Mouse (Mus musculus) hindbrain, embryonic 16.5 days (tissue): ENCODE measurements around the gene Csrp1. TPM values are rescaled to one million over a fixed set of nuclear protein-coding genes. Genes with fewer than 3 reads are reported as not detected.

ENCODE experiments used
- ATAC-seq: fragments of 200-750 bp; cut with Nextera tagmentation; 2 replicates; pipeline ENCODE4 v1.8.0; 2017; ENCODE audit warnings: moderate TSS enrichment, moderate library complexity
- H3K27ac ChIP-seq: fragments of 300-500 bp; sonication (generic); 2 replicates; pipeline ENCODE4 v1.5.1; 2014; ENCODE audit warnings: low read depth, mild to moderate bottlenecking, control low read depth, low read length, moderate library complexity
- H3K27me3 ChIP-seq: fragments of 300-500 bp; sonication (generic); replicated peaks from 2 replicates; pipeline ENCODE4 v1.6.1; 2014; ENCODE audit warnings: low read length; ENCODE audit not compliant: control insufficient read depth, insufficient read depth
- H3K36me3 ChIP-seq: fragments of 300-500 bp; sonication (generic); 2 replicates; pipeline ENCODE4 v1.6.1; 2014; ENCODE audit warnings: mild to moderate bottlenecking, low read length, moderate library complexity, mixed read lengths; ENCODE audit not compliant: control insufficient read depth, insufficient read depth
- H3K4me1 ChIP-seq: fragments of 300-500 bp; sonication (generic); 2 replicates; pipeline ENCODE4 v1.6.1; 2014; ENCODE audit warnings: low read depth, low read length; ENCODE audit not compliant: control insufficient read depth, insufficient read depth
- H3K4me2 ChIP-seq: fragments of 300-500 bp; sonication (generic); 2 replicates; pipeline ENCODE4 v1.6.1; 2014; ENCODE audit warnings: mild to moderate bottlenecking, low read length, control low read depth, moderate library complexity
- H3K4me3 ChIP-seq: fragments of 300-500 bp; sonication (generic); 2 replicates; pipeline ENCODE4 v1.5.1; 2014; ENCODE audit warnings: mild to moderate bottlenecking, low read length, control low read depth, moderate library complexity
- H3K9ac ChIP-seq: fragments of 300-500 bp; sonication (generic); 2 replicates; pipeline ENCODE4 v1.6.1; 2014; ENCODE audit warnings: low read depth, mild to moderate bottlenecking, control low read depth, low read length, moderate library complexity
- H3K9me3 ChIP-seq: fragments of 300-500 bp; sonication (generic); 2 replicates; pipeline ENCODE4 v1.6.1; 2014; ENCODE audit warnings: mild to moderate bottlenecking, low read length, moderate library complexity; ENCODE audit not compliant: control insufficient read depth
- WGBS: fragments of 180-500 bp; shearing (Covaris S2); extraction: QIAGEN DNeasy Blood & Tissue Kit; methylation state at CpG from one replicate; pipeline ENCODE4 v1.1.7; 2014; 5-methylcytosine and 5-hydroxymethylcytosine counted together
- polyA plus RNA-seq: library from polyadenylated mRNA; unstranded; fragments of >200 nt; fragmentation: Nextera tagmentation; extraction: Ambion mirVana; gene quantifications from 2 replicates; pipeline ENCODE4 v1.2.1, GENCODE M21; 2015

Gene Csrp1
- polyA plus RNA-seq, 1 experiment from 2014 or later, result 20.6 TPM

DNA sequence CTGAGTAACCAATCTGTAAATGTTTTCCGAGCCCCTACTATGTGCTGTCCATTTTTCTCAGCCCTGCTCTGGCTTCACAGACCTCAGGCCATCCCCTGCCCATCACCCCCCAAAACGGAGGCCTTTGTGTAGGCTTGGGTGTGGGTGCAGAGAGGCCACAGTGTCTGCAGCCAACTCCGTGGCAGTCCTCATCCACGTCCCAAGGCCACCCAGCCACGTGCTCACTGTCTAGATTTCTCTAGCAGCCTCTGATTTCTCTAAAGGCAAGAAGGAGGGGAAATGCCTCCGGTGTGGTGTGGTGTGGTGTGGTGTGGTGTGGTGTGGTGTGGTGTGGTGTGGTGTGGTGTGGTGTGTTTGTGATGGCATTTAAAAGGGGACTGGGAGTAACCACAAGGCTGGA lies 41.7 kb upstream of the Csrp1 start:
- Histone ChIP-seq H3K9ac (no peak overlapping the region), H3K9me3 (no peaks in the 10 kb centered on the region), H3K27ac (no peak overlapping the region), H3K4me1 (no peaks in the 10 kb centered on the region; the same call in 1 of the 2 replicates), H3K36me3 (no peaks in the 10 kb centered on the region), H3K4me2 (no peak overlapping the region), H3K4me3 (no peak overlapping the region), H3K27me3 (no peaks in the 10 kb centered on the region)
- 83% methylated on average over 6 of the region's 6 CpGs for WGBS
- ATAC-seq, result no peak

DNA sequence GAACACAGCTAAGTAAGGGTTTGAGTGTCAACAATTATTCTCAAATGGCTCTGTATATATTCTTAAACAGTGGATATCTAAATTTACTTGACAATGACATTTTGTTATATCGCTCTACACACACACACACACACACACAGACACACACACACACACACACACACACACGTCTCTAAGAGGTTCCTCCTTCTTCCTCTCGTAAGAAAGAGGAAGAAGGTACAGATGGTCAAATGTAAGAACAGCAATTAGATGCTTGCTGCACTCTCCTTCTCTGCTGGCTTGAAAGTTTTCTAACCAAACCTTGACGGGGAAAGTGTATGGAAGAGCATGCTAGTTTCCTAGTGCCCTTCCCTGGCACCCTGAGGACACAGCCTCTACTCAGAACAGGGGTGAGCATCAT lies 39.1 kb upstream of the Csrp1 start:
- no peak overlapping the region for H3K9ac ChIP-seq
- no peak overlapping the region for H3K4me3 ChIP-seq
- peak overlapping the region; percentile 68 for H3K27ac ChIP-seq
- H3K9me3 ChIP-seq, result no peaks in the 10 kb centered on the region
- no peak for ATAC-seq
- no peaks in the 10 kb centered on the region; the same call in 1 of the 2 replicates for H3K4me1 ChIP-seq
- WGBS, result 81% methylated on average over 4 of the region's 4 CpGs
- no peaks in the 10 kb centered on the region for H3K27me3 ChIP-seq
- no peaks in the 10 kb centered on the region for H3K36me3 ChIP-seq
- no peak overlapping the region for H3K4me2 ChIP-seq

DNA sequence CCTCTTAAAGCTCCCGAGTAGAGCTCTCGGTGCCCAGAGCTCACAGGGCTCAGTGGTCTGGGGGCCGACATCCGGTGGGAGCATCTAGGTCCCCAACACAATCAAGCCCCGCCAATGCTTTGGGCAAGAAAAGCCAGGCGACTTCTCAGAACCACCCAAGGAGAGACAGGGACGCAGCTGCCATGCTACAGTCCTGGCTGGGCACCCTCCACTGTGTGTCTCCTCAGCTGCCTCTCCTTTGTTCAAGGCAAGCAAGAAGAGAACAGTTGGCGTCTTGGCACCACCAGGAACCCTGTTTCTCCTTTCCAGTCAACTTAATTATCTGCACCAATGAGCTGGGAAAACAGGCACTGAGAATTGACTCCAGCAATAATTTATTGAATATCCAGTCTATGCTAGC lies 38.7 kb upstream of the Csrp1 start:
- Histone ChIP-seq H3K36me3 (no peaks in the 10 kb centered on the region), H3K9me3 (no peaks in the 10 kb centered on the region), H3K9ac (no peak overlapping the region), H3K4me3 (no peak overlapping the region), H3K27me3 (no peaks in the 10 kb centered on the region), H3K4me1 (peaks cover under 1% of the 10 kb centered on the region; the same call in 1 of the 2 replicates), H3K4me2 (no peak overlapping the region), H3K27ac (peak overlapping the region; percentile 68)
- ATAC-seq, result peak; percentile 70; the same call in 1 of the 2 replicates
- 60% methylated on average over 8 of the region's 8 CpGs for whole genome bisulfite sequencing

DNA sequence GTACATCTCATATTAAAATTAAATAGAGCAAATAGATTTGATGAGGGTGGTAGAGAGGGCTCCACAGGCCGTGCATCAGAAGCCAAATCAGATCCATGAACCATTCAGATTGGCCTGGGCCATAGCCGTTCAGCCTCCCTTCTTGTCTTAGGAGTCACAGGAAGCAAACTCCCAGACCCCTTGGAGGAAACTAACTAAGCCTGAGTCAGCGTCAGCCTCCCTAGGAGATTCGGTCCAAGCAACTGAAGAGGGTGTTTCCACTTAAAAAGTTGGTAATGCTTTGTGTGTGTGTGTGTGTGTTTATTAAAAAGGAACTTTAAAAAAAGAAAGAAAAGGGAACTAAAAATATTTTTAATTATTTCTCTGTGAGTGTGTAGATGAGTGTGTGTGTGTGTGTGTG lies 35.0 kb upstream of the Csrp1 start:
- Histone ChIP-seq H3K9me3 (no peaks in the 10 kb centered on the region), H3K36me3 (no peaks in the 10 kb centered on the region), H3K4me1 (peaks cover 16% of the 10 kb centered on the region), H3K4me3 (no peak overlapping the region), H3K4me2 (no peak overlapping the region), H3K27ac (no peak overlapping the region), H3K27me3 (peaks cover 3% of the 10 kb centered on the region; the same call in 1 of the 2 replicates), H3K9ac (no peak overlapping the region)
- 50% methylated on average over 4 of the region's 4 CpGs for WGBS
- no peak for ATAC-seq

DNA sequence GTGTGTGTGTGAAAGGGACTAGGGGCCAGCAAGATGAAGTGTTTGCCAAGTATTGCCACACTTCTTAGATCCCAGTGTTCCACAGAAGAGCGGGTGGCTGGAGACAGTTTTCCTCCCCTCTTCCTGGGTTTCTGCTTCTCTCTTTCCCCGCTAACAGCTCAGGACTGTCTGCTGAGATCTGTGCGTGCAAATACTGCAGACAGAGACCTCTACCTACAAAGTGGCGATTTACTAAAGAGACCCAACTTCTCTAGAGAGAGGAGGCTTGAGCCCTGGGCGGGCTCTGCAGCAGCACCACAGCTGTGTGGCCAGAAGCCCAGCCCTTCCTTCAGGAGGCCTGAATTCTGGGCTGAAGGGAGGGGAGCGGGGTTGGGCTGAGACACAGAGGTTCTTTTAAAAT lies 34.5 kb upstream of the Csrp1 start:
- H3K9me3 ChIP-seq, result no peaks in the 10 kb centered on the region
- peaks cover 16% of the 10 kb centered on the region for H3K4me1 ChIP-seq
- no peak for ATAC-seq
- H3K36me3 ChIP-seq, result no peaks in the 10 kb centered on the region
- H3K27me3 ChIP-seq, result peaks cover 3% of the 10 kb centered on the region; the same call in 1 of the 2 replicates
- no peak overlapping the region for H3K4me3 ChIP-seq
- WGBS, result 50% methylated on average over 6 of the region's 6 CpGs
- H3K27ac ChIP-seq, result no peak overlapping the region
- H3K4me2 ChIP-seq, result 0 out of 2 replicates have a peak overlapping the region, but pooled peaks have one; percentile 8
- no peak overlapping the region for H3K9ac ChIP-seq

DNA sequence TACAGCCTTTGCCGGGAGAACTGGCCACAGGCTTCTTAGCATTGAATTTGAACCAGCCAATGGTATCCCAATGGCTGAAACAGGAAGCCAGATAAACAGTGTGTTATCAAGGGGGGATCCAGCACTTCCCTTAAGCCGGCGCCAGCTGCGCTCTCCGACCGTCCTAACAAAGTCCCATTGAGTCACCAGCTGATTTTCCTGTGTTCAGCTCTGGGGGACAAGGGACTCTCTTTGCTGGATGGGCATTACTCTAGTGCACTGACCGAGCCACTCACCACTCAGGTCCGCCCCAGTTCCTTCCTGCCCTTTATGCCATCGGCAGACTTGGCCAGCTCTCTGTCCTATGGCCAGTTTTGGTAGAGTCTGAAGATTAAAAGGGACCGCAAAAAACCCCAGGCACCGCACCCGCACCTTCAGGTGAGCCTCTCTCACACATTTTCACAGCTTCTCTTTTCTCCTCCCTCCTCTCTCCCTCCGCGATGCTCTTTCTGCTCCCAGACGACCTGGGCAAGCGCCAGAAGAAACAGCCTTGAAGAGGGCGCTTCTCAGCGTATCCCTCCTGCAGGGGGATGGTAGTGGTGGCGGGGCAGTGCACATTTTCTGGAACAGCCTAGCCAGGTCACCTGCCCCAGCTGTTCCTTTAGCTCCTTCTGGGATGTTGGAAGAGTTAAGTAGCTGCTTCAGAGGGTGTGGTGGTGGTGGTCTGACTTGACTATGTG lies 32.9 kb upstream of the Csrp1 start:
- under 1% methylated on average over 19 of the region's 19 CpGs for WGBS
- peak overlapping the region; percentile 64; the same call in 1 of the 2 replicates for H3K27ac ChIP-seq
- no peaks in the 10 kb centered on the region for H3K9me3 ChIP-seq
- H3K9ac ChIP-seq, result peak overlapping the region; percentile 52
- H3K27me3 ChIP-seq, result peaks cover 3% of the 10 kb centered on the region; the same call in 1 of the 2 replicates
- peaks cover 16% of the 10 kb centered on the region for H3K4me1 ChIP-seq
- peak; percentile 28; the same call in 1 of the 2 replicates for ATAC-seq
- H3K36me3 ChIP-seq, result no peaks in the 10 kb centered on the region
- H3K4me3 ChIP-seq, result peak overlapping the region; percentile 72
- peak overlapping the region; percentile 98 for H3K4me2 ChIP-seq

DNA sequence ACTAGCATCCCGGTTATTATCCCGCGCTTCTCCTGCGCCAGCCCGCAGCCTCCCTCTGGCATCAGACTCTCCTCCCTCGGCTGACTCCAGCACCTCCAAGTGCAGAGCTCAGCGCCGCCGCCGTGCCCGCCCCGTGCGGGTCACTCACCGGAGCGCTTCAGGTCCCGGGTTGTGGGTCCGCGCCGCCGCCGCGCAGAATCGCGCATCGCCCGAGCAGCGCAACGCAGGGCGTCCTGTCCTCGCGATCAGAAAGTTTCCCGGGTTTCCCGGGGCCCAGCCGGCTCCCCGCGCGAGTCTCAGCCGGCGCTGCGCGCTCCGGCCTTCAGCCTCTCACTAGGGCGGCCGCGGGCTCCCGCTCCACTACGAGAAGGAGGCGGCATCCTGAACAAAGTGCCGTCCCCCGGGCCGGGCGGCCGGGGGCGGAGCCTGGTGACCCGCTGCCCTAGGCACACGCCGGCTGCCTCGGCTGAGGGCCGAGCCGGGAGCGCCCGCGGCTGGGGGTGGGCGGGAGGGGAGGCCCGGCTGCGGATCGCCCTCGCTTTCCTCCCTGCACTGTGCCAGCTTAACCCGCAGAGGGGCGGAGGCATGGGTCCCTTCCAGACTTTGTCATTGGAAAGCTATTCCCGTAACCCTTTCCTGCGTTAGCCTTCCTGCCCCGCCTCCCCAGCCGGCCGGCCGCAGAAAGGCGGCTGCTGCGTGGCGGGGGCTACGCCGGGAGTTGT lies 31.9 kb upstream of the Csrp1 start:
- no peaks in the 10 kb centered on the region for H3K36me3 ChIP-seq
- H3K9me3 ChIP-seq, result no peaks in the 10 kb centered on the region
- peak overlapping the region; percentile 98 for H3K4me2 ChIP-seq
- WGBS, result under 1% methylated on average over 48 of the region's 81 CpGs
- H3K4me1 ChIP-seq, result peaks cover 16% of the 10 kb centered on the region
- peak overlapping the region; percentile 75 for H3K27ac ChIP-seq
- peaks cover 3% of the 10 kb centered on the region; the same call in 1 of the 2 replicates for H3K27me3 ChIP-seq
- ATAC-seq, result peak; percentile 86
- peak overlapping the region; percentile 76 for H3K9ac ChIP-seq
- H3K4me3 ChIP-seq, result peak overlapping the region; percentile 72

DNA sequence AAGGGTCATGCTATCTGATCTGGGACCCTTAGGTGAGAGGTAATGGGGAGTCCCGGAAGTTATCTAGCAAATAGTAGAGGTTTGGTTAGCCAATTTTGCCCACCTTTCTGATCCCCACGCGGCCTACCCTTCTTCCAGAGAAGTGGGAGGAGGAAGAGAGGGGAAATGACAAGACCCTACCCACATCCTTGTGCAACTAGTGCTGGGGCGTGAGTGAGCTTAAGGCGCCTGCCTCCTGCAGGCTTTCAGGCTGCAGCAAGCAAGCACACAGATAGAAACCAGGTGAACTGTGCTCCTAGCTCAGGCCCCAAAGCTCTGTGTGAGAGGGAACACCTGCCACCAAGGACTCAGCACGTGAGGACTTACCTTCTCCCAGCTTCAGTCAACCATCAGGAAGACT lies 31.2 kb upstream of the Csrp1 start:
- Histone ChIP-seq H3K9me3 (no peaks in the 10 kb centered on the region), H3K9ac (no peak overlapping the region), H3K4me2 (peak overlapping the region; percentile 98), H3K36me3 (no peaks in the 10 kb centered on the region), H3K27ac (no peak overlapping the region), H3K4me3 (peak overlapping the region; percentile 72), H3K4me1 (peaks cover 16% of the 10 kb centered on the region), H3K27me3 (peaks cover 3% of the 10 kb centered on the region; the same call in 1 of the 2 replicates)
- ATAC-seq, result no peak
- 13% methylated on average over 6 of the region's 6 CpGs for WGBS

DNA sequence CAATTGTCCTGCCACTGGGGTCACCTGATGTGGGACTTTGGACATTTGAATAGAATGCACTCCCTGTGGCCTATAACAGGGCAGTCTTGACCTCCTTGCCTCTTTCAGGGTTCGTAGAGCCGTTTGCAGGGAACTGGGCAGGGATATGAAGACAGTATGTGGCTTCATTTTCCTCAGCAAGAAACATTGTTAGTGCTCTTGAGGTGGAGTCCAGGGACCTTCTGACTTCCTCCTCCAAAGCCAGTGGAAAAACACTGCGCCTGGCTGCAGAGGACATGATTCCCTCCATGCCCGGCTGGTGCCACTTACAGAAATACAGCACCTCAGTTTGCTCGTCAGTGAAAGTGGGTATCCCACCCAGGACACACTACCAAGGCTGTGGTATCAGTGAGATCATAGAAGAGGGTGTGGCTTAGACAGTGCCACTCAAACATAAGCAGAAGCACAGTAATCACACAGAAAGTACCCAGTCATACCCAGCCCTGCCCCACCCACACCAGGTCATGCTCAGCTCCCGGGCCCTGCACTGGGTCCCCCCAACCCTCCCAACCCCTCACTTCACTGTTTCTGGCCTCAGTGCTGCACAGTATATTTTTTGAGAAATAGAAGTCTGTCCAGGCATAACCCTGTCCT lies 29.0 kb upstream of the Csrp1 start:
- Histone ChIP-seq H3K9ac (no peak overlapping the region), H3K9me3 (no peaks in the 10 kb centered on the region), H3K27ac (no peak overlapping the region), H3K27me3 (peaks cover 3% of the 10 kb centered on the region; the same call in 1 of the 2 replicates), H3K36me3 (no peaks in the 10 kb centered on the region), H3K4me1 (peaks cover 16% of the 10 kb centered on the region), H3K4me3 (no peak overlapping the region), H3K4me2 (no peak overlapping the region)
- WGBS, result 76% methylated on average over 6 of the region's 6 CpGs
- no peak for ATAC-seq
